ENCODE assay signal across 10 mouse cellular contexts in genomic region chr16:33999388-33999787, GRCm38 (mm10). TPM values are rescaled to one million over a fixed set of nuclear protein-coding genes. Genes with fewer than 3 reads are reported as not detected.
DNase-seq lines count a peak whose midpoint lies in the region; ATAC-seq and TF ChIP-seq lines count a peak whose summit lies in the region.
"Had no signal": no experiment of that assay in that cellular context is flagged by ENCODE, and none has a peak within 500 bp of the region (broad histone marks: within the 10 kb centered on the region; RNA-seq: fewer than 3 reads in every experiment).

No protein-coding gene starts in this region.

- no peaks in the 10 kb centered on the region for H3K27me3 ChIP-seq in kidney, embryonic 14.5 days (ENCODE audit: control insufficient read depth, insufficient read depth, low read length)
- peaks cover 27% of the 10 kb centered on the region for H3K27me3 ChIP-seq in E14TG2a.4 (ENCODE audit: insufficient read depth, low read length)
- H3K27me3 ChIP-seq in embryonic facial prominence, embryonic 11.5 days (ENCODE audit: control insufficient read depth, insufficient read depth, low read length), result no peaks in the 10 kb centered on the region
- H3K27me3 ChIP-seq in forebrain, embryonic 10.5 days (ENCODE audit: poor library complexity, severe bottlenecking), result no peaks in the 10 kb centered on the region
- H3K27me3 ChIP-seq: stomach, embryonic 15.5 days had no signal

- no peak overlapping the region for H3K4me2 ChIP-seq in kidney, embryonic 14.5 days (replicated peaks; ENCODE audit: low read depth, low read length)
- H3K4me2 ChIP-seq in embryonic facial prominence, embryonic 11.5 days (ENCODE audit: low read depth, low read length), result no peak overlapping the region
- H3K4me2 ChIP-seq: liver, embryonic 15.5 days; stomach, embryonic 15.5 days had no signal

- no peaks in the 10 kb centered on the region for H3K36me3 ChIP-seq in kidney, embryonic 14.5 days (ENCODE audit: control insufficient read depth, insufficient read depth, low read length)
- H3K36me3 ChIP-seq in E14TG2a.4 (ENCODE audit: insufficient read depth, low read length), result no peaks in the 10 kb centered on the region
- no peaks in the 10 kb centered on the region for H3K36me3 ChIP-seq in embryonic facial prominence, embryonic 11.5 days (replicated peaks; ENCODE audit: control insufficient read depth, insufficient read depth, low read depth, low read length)
- H3K36me3 ChIP-seq in forebrain, embryonic 10.5 days (replicated peaks), result no peaks in the 10 kb centered on the region
- H3K36me3 ChIP-seq: liver, embryonic 15.5 days; stomach, embryonic 15.5 days had no signal

- H3K4me1 ChIP-seq in kidney, embryonic 14.5 days (ENCODE audit: control insufficient read depth, insufficient read depth, low read length), result no peaks in the 10 kb centered on the region
- H3K4me1 ChIP-seq in E14TG2a.4 (replicated peaks; ENCODE audit: low read depth, low read length), result peaks cover 15% of the 10 kb centered on the region
- H3K4me1 ChIP-seq in embryonic facial prominence, embryonic 11.5 days (ENCODE audit: control insufficient read depth, insufficient read depth, low read length), result no peaks in the 10 kb centered on the region
- H3K4me1 ChIP-seq in forebrain, embryonic 10.5 days, result peaks cover 14% of the 10 kb centered on the region

- H3K9me3 ChIP-seq in kidney, embryonic 14.5 days (ENCODE audit: control insufficient read depth, low read length), result no peaks in the 10 kb centered on the region
- no peaks in the 10 kb centered on the region for H3K9me3 ChIP-seq in E14TG2a.4 (ENCODE audit: low read length)
- no peaks in the 10 kb centered on the region for H3K9me3 ChIP-seq in embryonic facial prominence, embryonic 11.5 days (replicated peaks; ENCODE audit: control insufficient read depth, low read length)
- no peaks in the 10 kb centered on the region for H3K9me3 ChIP-seq in forebrain, embryonic 10.5 days
- H3K9me3 ChIP-seq: liver, embryonic 15.5 days; stomach, embryonic 15.5 days had no signal

- H3K4me3 ChIP-seq in kidney, embryonic 14.5 days (ENCODE audit: low read length), result no peak overlapping the region
- no peak overlapping the region for H3K4me3 ChIP-seq in E14TG2a.4 (replicated peaks; ENCODE audit: low read length)
- H3K4me3 ChIP-seq in embryonic facial prominence, embryonic 11.5 days (ENCODE audit: low read depth, low read length), result no peak overlapping the region
- H3K4me3 ChIP-seq in forebrain, embryonic 10.5 days, result no peak overlapping the region
- H3K4me3 ChIP-seq: liver, embryonic 15.5 days; stomach, embryonic 15.5 days had no signal

- DNase-seq in kidney, adult 11 months, result peak; percentile 38
- peak; percentile 67 for DNase-seq in adrenal gland, postnatal 10 days
- peak; percentile 65 for DNase-seq in embryonic facial prominence, embryonic 11.5 days (ENCODE audit: low spot score)
- peak; percentile 20 for DNase-seq in layer of hippocampus, adult 9-10 months (ENCODE audit: low spot score)
- peak; percentile 76 for DNase-seq in retina, postnatal 1 day
- no peak for DNase-seq in forebrain, embryonic 10.5 days (ENCODE audit: extremely low spot score, low spot score)

- H3K27ac ChIP-seq in kidney, embryonic 14.5 days (ENCODE audit: low read depth, low read length), result no peak overlapping the region
- H3K27ac ChIP-seq in embryonic facial prominence, embryonic 11.5 days (replicated peaks; ENCODE audit: low read depth, low read length), result no peak overlapping the region
- no peak overlapping the region for H3K27ac ChIP-seq in forebrain, embryonic 10.5 days
- H3K27ac ChIP-seq: liver, embryonic 15.5 days; stomach, embryonic 15.5 days had no signal

- no peak for ATAC-seq in kidney, embryonic 14.5 days (ENCODE audit: low FRiP score, low TSS enrichment)
- no peak for ATAC-seq in embryonic facial prominence, embryonic 11.5 days (replicated peaks; ENCODE audit: insufficient number of reproducible peaks, low FRiP score, low TSS enrichment, low read depth)

- peak; percentile 26 for TF ChIP-seq CTCF in E14TG2a.4 (conservative IDR thresholded peaks at IDR 0.05; ENCODE audit: low read length)

- 32% methylated on average over 3 of the region's 3 CpGs for WGBS in kidney, embryonic 14.5 days
- WGBS in embryonic facial prominence, embryonic 11.5 days, result 25% methylated on average over 3 of the region's 3 CpGs
- WGBS in forebrain, embryonic 10.5 days, result 27% methylated on average over 3 of the region's 3 CpGs

- H3K9ac ChIP-seq in kidney, embryonic 14.5 days (ENCODE audit: low read depth, low read length), result no peak overlapping the region
- no peak overlapping the region for H3K9ac ChIP-seq in embryonic facial prominence, embryonic 11.5 days (replicated peaks; ENCODE audit: low read length)
- H3K9ac ChIP-seq: liver, embryonic 15.5 days; stomach, embryonic 15.5 days had no signal

RNA-seq across cellular contexts. Expression of gene Umps, which starts 32.5 kb away (rescaled TPM):
- 49.7 and 72.2 TPM in 2 replicates for polyA plus RNA-seq in kidney, embryonic 14.5 days (2014; fragmentation: Nextera tagmentation; extraction: Ambion mirVana)
- total RNA-seq in adrenal gland, postnatal 10 days (2021), result 10 to 100 TPM; 31.9 to 36.4 TPM
- 90.4 and 91.0 TPM in 2 replicates for polyA plus RNA-seq in embryonic facial prominence, embryonic 11.5 days (2014; fragmentation: Nextera tagmentation; extraction: Ambion mirVana)
- polyA plus RNA-seq in forebrain, embryonic 10.5 days (2016; fragmentation: Nextera tagmentation; extraction: Ambion mirVana), result 107 and 111 TPM in 2 replicates
